Mouse (Mus musculus): Measurements from ENCODE around the gene Apoa1. TPM values are rescaled to one million over a fixed set of nuclear protein-coding genes. Genes with fewer than 3 reads are reported as not detected.

Gene Apoa1
- polyA plus RNA-seq, 1 experiment from 2014 or later, result not detected

DNA sequence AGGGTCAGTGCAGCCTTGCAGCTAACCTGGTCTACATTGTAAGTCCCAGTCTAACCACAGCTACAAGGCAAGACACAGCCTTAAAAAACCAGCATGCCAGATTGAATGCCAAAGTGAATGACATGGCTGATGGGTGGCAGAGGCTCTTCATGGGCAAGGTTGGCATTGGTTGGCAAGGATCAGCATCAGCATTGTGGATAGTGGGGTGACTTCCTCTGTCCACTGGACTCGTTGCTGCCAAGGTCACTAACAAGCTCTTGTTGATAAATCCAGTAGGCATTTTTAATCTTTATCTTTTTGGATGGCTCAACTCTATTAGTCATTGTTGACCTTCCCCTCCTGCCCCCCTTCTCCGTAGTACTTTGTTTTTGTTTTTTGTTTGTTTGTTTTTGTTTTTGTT, 28.8 kb upstream of the Apoa1 start:
- no peak overlapping the region for H3K27ac ChIP-seq
- peaks cover 80% of the 10 kb centered on the region for H3K36me3 ChIP-seq (ENCODE audit: inconsistent target)
- H3K79me2 ChIP-seq (ENCODE audit: inconsistent target), result no peaks in the 10 kb centered on the region
- 80% methylated on average over 2 of the region's 2 CpGs for WGBS (ENCODE audit: missing documents)
- no peak overlapping the region for H3K4me3 ChIP-seq (ENCODE audit: inconsistent target)

DNA sequence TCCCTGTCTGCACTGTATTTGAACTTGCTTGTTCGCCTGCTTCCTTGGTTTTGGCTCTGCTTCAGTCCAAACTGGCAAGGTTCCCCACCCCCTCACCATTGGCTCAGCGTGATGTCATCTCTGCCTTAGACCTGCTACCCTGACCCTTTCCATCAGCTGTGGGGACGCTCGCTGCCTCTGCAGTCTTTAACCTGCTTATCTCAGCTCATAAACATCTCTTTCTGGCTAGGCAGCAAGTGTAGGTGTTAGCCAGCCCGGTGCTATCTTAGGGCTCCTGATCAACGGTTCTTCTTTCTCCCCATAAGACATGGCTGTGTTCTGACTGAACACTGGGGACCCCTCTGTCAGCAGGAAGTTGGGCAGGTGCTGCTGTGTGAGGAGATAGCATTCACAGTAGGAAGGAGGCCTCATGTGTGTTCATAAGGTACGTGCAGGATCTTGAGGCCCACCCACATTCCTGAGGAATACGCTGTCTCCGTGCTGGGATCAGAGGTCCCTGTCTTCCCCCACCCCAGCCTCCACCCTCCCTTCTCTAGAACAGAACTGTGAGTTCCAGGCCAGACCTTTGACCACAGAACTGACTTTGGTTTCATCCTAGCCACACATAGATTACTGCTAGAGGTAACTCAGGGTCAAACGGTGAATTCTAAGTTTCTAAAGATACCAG, 21.4 kb upstream of the Apoa1 start:
- no peak overlapping the region for H3K4me3 ChIP-seq (ENCODE audit: inconsistent target)
- no peak overlapping the region for H3K27ac ChIP-seq
- WGBS (ENCODE audit: missing documents), result 80% methylated on average over 10 of the region's 10 CpGs
- no peaks in the 10 kb centered on the region for H3K79me2 ChIP-seq (ENCODE audit: inconsistent target)
- peaks cover 86% of the 10 kb centered on the region for H3K36me3 ChIP-seq (ENCODE audit: inconsistent target)

DNA sequence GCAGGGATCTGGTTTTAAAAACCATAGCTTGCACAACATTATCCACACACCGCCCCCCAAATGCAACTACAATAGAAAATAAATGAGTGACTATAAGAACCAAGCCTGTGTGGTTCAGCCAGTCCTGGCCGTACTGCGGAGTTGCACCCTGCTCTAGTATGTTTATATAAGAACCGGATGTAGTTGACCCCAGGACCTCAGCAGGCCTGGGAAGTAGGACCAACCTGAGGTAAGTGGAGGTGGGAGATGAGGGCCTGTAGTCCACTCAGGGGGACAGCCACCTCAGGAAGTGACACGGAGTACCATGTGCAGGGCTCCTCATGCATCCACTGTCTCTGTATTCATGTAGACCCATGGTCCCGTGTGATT, 20.9 kb upstream of the Apoa1 start:
- WGBS (ENCODE audit: missing documents), result 91% methylated on average over 5 of the region's 6 CpGs
- peaks cover 86% of the 10 kb centered on the region for H3K36me3 ChIP-seq (ENCODE audit: inconsistent target)

DNA sequence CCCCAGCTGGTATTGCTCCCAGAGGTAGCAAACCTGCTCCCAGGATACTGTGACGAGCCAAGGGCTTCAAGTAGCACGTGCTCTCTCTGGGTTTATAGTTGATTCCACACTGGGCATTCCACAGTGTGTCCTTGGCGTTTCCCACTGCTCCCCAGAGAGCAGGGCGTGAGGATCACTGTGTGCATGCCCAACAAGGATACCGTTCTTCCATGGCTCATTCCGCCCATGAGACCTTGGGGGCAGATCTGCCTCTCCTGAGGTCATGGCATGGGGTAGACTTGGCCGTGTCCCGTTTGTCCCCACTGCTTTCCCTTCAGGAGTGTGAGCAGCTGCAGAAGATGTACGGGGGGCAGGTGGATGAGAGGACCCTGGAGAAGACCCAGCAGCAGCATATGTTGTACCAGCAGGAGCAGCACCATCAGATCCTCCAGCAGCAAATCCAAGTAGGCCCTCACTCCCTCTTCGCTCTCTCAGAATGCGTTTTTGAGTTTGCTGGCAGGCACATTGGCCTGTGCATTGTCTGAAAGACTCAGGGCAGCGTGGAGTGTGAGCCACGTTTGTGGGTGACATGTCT, 19.9 kb upstream of the Apoa1 start:
- H3K79me2 ChIP-seq (ENCODE audit: inconsistent target), result no peaks in the 10 kb centered on the region
- 88% methylated on average over 13 of the region's 13 CpGs for WGBS (ENCODE audit: missing documents)
- no peak overlapping the region for H3K4me3 ChIP-seq (ENCODE audit: inconsistent target)
- H3K36me3 ChIP-seq (ENCODE audit: inconsistent target), result peaks cover 89% of the 10 kb centered on the region
- H3K27ac ChIP-seq, result no peak overlapping the region

More for the DNA sequence above, 20.9 kb upstream of the Apoa1 start:
- Histone ChIP-seq H3K79me2 (ENCODE audit: inconsistent target) (no peaks in the 10 kb centered on the region), H3K4me3 (ENCODE audit: inconsistent target) (no peak overlapping the region), H3K27ac (no peak overlapping the region)

DNA sequence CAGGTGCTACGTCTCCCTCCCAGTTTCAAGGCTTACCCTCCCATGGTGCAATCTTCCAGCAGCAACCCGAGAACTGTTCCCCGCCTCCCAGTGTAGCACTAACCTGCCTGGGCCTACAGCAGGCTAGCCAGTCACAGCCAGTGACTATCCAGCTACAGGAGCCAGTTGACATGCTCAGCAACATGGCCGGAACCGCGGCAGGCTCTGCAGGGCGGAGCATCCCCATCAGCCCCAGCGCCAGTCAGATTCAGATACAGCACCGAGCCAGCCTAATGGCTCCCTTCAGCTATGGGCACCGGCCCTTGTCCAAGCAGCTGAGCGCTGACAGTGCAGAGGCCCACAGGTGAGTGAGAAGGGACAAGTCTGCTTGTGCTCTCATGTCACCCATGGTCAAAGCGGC, 17.9 kb upstream of the Apoa1 start:
- H3K27ac ChIP-seq, result no peak overlapping the region
- H3K4me3 ChIP-seq (ENCODE audit: inconsistent target), result no peak overlapping the region
- no peaks in the 10 kb centered on the region for H3K79me2 ChIP-seq (ENCODE audit: inconsistent target)
- 95% methylated on average over 12 of the region's 12 CpGs for WGBS (ENCODE audit: missing documents)
- peaks cover 71% of the 10 kb centered on the region for H3K36me3 ChIP-seq (ENCODE audit: inconsistent target)

DNA sequence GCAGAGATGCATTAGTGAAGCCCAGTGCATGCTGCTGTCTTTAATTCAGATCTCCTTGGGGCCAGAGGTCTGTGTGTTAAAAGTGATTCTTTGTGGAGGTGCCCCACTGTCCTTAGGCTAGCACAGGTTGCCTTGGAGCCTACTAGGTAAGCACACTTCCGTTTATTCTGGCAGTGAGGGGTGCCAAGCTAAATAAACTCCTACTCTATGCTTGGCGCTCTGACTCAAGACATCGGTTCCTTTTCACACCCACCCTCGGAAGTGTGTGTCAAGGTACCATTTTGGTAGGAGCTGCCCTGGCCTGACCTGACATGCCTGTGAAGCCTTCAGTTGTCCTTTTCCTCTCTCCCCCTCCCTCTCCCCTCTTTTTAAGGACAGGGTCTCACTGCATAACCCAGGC, 14.1 kb upstream of the Apoa1 start:
- H3K27ac ChIP-seq, result no peak overlapping the region

DNA sequence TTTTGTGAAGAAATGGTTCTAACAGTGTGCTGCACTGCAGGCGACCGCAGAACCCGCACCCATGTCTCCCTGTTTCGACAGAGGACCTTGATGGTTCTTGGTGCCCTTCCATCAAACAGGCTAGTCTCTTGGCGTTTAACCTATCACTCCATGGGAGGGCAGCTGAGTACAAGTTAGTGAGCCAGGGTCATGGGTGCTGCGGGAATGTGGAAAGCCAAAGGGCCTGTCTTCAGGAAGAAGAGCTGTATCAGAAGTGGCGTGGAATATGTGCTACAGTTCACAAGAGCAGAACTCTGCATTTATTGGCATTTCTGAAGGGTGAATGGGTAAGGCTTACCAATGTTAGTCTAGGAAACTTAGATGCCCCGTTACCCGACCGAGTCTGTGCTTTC, 13.4 kb upstream of the Apoa1 start:
- Histone ChIP-seq H3K4me3 (ENCODE audit: inconsistent target) (no peak overlapping the region), H3K36me3 (ENCODE audit: inconsistent target) (peaks cover 29% of the 10 kb centered on the region), H3K79me2 (ENCODE audit: inconsistent target) (no peaks in the 10 kb centered on the region), H3K27ac (no peak overlapping the region)
- WGBS (ENCODE audit: missing documents), result 88% methylated on average over 10 of the region's 10 CpGs

More for the DNA sequence above, 14.1 kb upstream of the Apoa1 start:
- Histone ChIP-seq H3K79me2 (ENCODE audit: inconsistent target) (no peaks in the 10 kb centered on the region), H3K36me3 (ENCODE audit: inconsistent target) (peaks cover 33% of the 10 kb centered on the region), H3K4me3 (ENCODE audit: inconsistent target) (no peak overlapping the region)
- 90% methylated on average over 4 of the region's 4 CpGs for WGBS (ENCODE audit: missing documents)

DNA sequence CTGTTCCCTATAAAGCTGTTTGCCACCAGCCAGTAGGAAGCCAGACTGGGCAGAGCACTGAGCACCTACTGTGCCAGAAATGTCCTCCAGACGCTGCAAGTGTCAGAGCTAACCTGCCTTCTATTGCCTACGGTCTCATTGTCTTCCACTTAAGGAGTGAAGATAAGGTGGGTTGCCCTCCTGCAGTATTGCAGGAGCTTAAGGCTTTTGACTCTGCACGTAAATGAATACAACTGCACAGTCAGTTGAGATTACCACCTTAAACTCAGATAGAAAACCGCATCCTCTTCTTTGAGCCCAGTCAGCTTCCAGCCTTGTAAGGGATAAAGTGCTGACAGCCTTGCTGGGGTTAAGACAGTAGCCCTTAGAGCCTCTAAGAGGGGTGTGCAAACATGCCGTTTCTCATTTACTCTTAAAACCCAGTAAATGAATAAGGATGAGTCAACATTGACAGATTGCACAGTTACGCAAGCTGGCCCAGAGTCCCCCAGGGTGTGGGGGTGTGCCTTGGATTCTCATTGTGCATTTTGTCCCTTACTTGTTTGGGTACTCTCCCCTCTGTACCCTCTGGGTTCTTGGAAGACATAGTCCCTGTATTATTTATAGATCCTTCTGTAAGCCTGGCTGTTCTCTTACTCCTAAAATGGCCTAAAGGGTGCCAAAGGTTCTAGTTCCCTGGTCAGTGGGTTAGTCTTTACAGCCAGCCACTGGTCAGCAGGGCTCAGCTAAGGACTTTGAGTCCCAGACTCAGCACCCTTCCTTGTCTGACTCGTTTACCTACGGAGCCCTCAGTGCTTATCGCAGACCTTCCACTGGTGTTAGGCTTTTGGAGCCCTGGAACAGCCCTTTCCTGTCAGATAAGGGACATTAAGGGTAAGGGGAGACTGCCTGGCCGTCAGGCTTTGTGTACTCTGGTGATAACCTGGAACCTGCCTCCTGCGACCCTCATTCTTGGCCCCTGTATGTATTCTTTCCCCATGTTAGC, 12.8 kb upstream of the Apoa1 start:
- Histone ChIP-seq H3K36me3 (ENCODE audit: inconsistent target) (peaks cover 28% of the 10 kb centered on the region), H3K79me2 (ENCODE audit: inconsistent target) (no peaks in the 10 kb centered on the region), H3K27ac (no peak overlapping the region), H3K4me3 (ENCODE audit: inconsistent target) (no peak overlapping the region)
- WGBS (ENCODE audit: missing documents), result 86% methylated on average over 11 of the region's 11 CpGs

DNA sequence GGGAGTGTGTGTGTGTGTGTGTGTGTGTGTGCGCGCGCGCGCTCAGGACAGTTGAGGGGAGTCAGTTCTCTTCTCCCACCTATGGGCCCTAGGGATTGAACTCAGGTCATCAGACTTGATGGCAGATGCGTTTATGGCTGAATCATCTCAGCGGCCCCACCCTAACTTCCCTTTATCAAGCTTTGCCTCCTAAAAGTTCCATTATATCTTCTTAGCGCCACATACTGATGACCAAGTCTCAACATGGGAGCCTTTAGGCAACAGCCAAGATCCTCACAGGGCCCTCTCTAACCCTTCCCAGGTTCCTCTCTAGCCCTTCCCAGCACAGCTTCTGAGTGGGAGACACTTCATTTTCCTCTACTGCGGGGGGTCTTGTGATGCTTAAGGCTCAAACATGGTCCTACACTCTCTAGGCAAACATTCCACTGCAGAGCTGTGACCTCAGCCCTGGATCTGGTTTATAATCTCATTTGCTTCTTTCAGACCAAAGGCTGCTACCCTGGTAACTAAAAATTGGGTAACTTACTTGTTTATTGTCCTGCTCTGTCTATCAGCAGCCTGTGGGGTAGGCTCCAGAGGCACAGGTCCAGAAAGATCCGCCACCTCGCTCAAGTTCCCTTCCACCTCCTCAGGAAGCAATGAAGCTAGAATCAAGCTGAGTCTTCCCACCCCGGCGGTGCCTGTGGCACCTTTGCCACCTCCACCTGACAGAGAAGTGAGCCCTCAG, 11.5 kb upstream of the Apoa1 start:
- WGBS (ENCODE audit: missing documents), result 89% methylated on average over 8 of the region's 13 CpGs
- H3K36me3 ChIP-seq (ENCODE audit: inconsistent target), result peaks cover 28% of the 10 kb centered on the region
- H3K4me3 ChIP-seq (ENCODE audit: inconsistent target), result no peak overlapping the region
- no peak overlapping the region for H3K27ac ChIP-seq
- H3K79me2 ChIP-seq (ENCODE audit: inconsistent target), result no peaks in the 10 kb centered on the region

DNA sequence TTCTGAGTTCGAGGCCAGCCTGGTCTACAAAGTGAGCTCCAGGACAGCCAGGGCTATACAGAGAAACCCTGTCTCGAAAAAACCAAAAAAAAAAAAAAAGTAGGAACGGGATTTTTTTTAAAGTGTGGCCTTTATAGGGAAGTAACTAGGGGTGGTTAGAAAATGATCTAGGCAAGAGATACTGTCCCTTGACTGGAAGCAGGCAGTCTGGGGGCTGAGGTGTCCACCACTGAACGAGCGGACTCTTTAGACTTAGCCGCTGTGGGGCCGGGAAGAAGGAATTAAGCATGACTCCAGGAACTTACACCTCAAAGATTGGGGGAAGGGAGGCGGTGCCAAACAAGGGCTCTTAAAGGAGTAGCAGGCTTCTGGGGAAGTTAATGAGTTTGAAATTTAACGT, 10.2 kb upstream of the Apoa1 start:
- 59% methylated on average over 8 of the region's 9 CpGs for WGBS (ENCODE audit: missing documents)
- Histone ChIP-seq H3K36me3 (ENCODE audit: inconsistent target) (peaks cover 30% of the 10 kb centered on the region), H3K79me2 (ENCODE audit: inconsistent target) (no peaks in the 10 kb centered on the region)

DNA sequence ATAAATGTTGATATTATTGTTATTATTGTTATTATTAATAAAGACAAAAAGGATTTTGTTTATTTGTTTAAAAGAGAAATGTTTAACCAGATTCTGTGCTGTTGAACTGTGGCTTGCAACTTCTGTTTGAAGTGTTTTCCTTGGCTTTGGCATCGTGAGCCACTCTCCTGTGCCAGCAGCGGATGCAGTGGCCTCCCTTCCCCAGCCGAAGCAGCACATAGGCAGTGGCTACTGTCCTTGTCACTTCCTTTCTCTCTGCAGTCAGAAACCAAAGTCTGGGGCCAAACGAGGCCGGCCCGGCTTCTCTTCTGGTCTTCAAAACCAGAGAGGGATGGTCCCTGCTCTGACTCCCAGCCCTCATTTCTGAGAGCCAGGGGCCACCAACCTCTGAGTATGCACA, 5.3 kb upstream of the Apoa1 start:
- no peak overlapping the region for H3K27ac ChIP-seq
- H3K36me3 ChIP-seq (ENCODE audit: inconsistent target), result peaks cover 36% of the 10 kb centered on the region
- H3K4me3 ChIP-seq (ENCODE audit: inconsistent target), result no peak overlapping the region
- no peaks in the 10 kb centered on the region for H3K79me2 ChIP-seq (ENCODE audit: inconsistent target)
- WGBS (ENCODE audit: missing documents), result 94% methylated on average over 6 of the region's 6 CpGs

More for the DNA sequence above, 10.2 kb upstream of the Apoa1 start:
- Histone ChIP-seq H3K4me3 (ENCODE audit: inconsistent target) (no peak overlapping the region), H3K27ac (no peak overlapping the region)

DNA sequence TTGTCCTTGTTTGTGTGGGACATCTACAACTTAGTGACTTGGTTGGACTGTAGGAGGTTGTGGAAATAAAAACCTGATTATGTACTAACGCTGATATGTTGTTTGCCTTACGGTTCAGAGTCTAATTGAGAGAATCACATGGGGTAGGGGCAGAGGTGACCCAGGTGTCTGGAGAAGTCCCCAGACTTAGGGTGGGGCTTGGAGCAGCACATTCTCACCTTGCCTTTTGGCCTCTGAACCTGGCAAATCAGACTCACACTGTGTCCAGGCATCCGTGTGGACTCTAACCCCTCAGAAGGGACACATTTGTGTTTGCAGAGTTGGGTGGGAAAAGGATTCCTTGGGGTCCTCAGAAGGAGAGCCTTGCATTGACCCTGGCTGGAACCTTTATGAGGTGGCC, 4.3 kb upstream of the Apoa1 start:
- peaks cover 36% of the 10 kb centered on the region for H3K36me3 ChIP-seq (ENCODE audit: inconsistent target)
- 93% methylated on average over 3 of the region's 3 CpGs for WGBS (ENCODE audit: missing documents)
- no peaks in the 10 kb centered on the region for H3K79me2 ChIP-seq (ENCODE audit: inconsistent target)
- H3K4me3 ChIP-seq (ENCODE audit: inconsistent target), result no peak overlapping the region
- no peak overlapping the region for H3K27ac ChIP-seq

DNA sequence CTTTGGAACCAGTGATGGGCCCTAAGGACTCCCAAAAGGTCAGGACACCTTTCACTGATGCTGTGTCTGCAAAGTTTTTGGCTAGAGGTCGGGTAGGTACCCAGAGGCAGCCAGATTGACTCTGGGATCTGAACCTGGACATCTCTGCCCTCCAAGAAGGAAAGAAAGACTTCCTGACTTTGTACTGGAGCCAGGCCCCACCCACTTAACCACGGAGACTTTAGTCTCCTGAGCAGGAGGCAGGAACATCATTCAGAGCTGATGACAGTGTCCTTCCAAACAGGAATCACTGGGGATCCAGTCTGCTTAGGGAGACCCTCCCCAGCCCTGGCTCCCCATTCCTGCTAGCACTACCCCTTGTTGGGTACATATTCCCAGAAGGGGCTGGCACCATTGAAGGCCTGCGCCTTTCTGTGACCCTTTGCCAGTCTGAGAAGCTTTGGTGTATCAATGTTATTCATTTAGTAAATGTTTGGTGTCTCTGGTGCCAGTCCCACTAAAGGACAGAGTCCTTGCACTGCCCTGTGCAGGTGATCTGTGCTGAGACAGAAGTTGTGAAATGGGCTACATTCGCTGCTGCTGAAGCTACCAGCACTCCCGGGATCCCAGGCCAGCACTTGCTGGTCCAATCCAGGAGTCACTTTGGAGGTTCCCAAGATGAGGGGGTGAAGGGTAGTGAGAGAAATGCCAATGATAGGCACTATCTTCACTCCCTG, 3.3 kb upstream of the Apoa1 start:
- WGBS (ENCODE audit: missing documents), result 70% methylated on average over 5 of the region's 5 CpGs
- Histone ChIP-seq H3K27ac (no peak overlapping the region), H3K79me2 (ENCODE audit: inconsistent target) (no peaks in the 10 kb centered on the region), H3K4me3 (ENCODE audit: inconsistent target) (no peak overlapping the region), H3K36me3 (ENCODE audit: inconsistent target) (peaks cover 35% of the 10 kb centered on the region)

DNA sequence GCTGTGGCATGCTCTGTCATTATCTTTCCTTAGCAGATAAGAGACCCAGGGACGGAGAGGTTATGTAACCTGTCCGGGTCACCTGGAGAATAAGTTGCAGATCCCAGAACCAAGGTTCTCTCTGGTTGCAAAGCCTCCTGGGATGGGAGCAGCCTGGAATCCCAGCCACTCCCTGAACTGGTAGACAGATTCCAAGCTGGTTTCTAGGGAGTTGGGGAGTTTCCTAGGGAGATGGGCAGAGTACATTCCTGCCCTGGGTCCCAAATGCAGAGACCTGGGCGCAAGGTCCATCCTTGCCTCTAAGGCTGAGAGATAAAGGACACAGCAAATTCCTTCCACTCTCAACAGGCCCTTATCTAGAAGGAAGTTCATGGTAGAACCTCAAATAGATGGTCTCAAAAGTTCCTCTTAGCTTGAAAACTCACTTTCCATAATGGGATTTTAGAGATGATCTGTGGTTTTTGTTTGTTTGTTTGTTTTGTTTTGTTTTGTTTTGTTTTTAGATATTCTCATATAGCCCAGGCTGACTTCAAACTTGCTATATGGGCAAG, 1.2 kb upstream of the Apoa1 start:
- WGBS (ENCODE audit: missing documents), result 92% methylated on average over 3 of the region's 3 CpGs
- H3K27ac ChIP-seq, result no peak overlapping the region
- no peak overlapping the region for H3K4me3 ChIP-seq (ENCODE audit: inconsistent target)
- peaks cover 15% of the 10 kb centered on the region; the same call in 1 of the 2 replicates for H3K36me3 ChIP-seq (ENCODE audit: inconsistent target)
- no peaks in the 10 kb centered on the region for H3K79me2 ChIP-seq (ENCODE audit: inconsistent target)
